Mouse (Mus musculus) neural tube, embryonic 12.5 days (tissue): Measurements from ENCODE around the gene Csf2rb. TPM values are rescaled to one million over a fixed set of nuclear protein-coding genes. Genes with fewer than 3 reads are reported as not detected.
"Not testable (repeated sequence)": the region's sequence is repeated elsewhere in the genome, so short reads cannot be mapped to it uniquely, and the experiment has no call there.

Source experiments
- ATAC-seq: fragments of 200-750 bp; cut with Nextera tagmentation; 2 replicates; pipeline ENCODE4 v1.8.0; 2017; ENCODE audit warnings: low read depth, mild to moderate bottlenecking, moderate TSS enrichment, moderate library complexity; ENCODE audit not compliant: low FRiP score
- H3K27ac ChIP-seq: fragments of 300-500 bp; sonication (generic); 2 replicates; pipeline ENCODE4 v1.5.1; 2016
- H3K27me3 ChIP-seq: fragments of 300-500 bp; sonication (generic); replicated peaks from 2 replicates; pipeline ENCODE4 v1.6.1; 2016; ENCODE audit warnings: mild to moderate bottlenecking
- H3K36me3 ChIP-seq: fragments of 300-500 bp; sonication (generic); 2 replicates; pipeline ENCODE4 v1.6.1; 2016; ENCODE audit warnings: mild to moderate bottlenecking
- H3K4me1 ChIP-seq: fragments of 300-500 bp; sonication (generic); 2 replicates; pipeline ENCODE4 v1.6.1; 2016
- H3K4me2 ChIP-seq: fragments of 300-500 bp; sonication (generic); replicated peaks from 2 replicates; pipeline ENCODE4 v1.6.1; 2016; ENCODE audit warnings: mild to moderate bottlenecking
- H3K4me3 ChIP-seq: fragments of 300-500 bp; sonication (generic); 2 replicates; pipeline ENCODE4 v1.5.1; 2016
- H3K9ac ChIP-seq: fragments of 300-500 bp; sonication (generic); 2 replicates; pipeline ENCODE4 v1.6.1; 2016; ENCODE audit warnings: mild to moderate bottlenecking
- H3K9me3 ChIP-seq: fragments of 300-500 bp; sonication (generic); 2 replicates; pipeline ENCODE4 v1.6.1; 2016; ENCODE audit warnings: mild to moderate bottlenecking
- WGBS: fragments of 180-500 bp; shearing (Covaris S2); methylation state at CpG from one replicate; pipeline ENCODE4 v1.1.7; 2016; 5-methylcytosine and 5-hydroxymethylcytosine counted together
- polyA plus RNA-seq: library from polyadenylated mRNA; unstranded; fragments of >200 nt; fragmentation: Nextera tagmentation; extraction: Ambion mirVana; gene quantifications from 2 replicates; pipeline ENCODE4 v1.2.1, GENCODE M21; 2016

Csf2rb gene
- polyA plus RNA-seq, 1 experiment from 2014 or later: 1.2 TPM

DNA sequence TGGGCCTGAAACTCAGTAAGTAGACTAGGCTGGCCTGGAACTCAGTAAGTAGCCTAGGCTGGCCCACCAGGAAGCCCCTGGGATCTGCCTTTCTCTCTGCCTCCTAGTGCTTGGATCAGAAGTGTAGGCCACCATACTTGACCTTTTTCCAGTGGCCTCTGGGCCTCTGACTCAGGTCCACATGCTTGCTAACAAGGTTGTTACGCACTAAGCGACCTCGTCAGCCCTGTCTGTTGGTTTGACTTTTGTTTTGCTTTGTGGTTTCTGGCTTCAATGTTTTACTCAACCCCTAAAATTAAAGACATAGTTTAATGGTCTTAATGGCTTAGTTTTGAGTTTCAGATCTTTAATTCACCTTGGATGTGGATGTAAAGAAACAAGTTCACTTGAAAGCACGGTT, 5.2 kb downstream of the Csf2rb start:
- no peak overlapping the region for H3K4me3 ChIP-seq
- no peaks in the 10 kb centered on the region for H3K4me1 ChIP-seq
- no peak overlapping the region for H3K27ac ChIP-seq
- ATAC-seq: no peak
- no peaks in the 10 kb centered on the region for H3K36me3 ChIP-seq
- no peaks in the 10 kb centered on the region for H3K9me3 ChIP-seq
- no peak overlapping the region for H3K4me2 ChIP-seq
- no peak overlapping the region for H3K9ac ChIP-seq
- 88% methylated on average over 4 of the region's 4 CpGs for WGBS
- H3K27me3 ChIP-seq: no peaks in the 10 kb centered on the region

DNA sequence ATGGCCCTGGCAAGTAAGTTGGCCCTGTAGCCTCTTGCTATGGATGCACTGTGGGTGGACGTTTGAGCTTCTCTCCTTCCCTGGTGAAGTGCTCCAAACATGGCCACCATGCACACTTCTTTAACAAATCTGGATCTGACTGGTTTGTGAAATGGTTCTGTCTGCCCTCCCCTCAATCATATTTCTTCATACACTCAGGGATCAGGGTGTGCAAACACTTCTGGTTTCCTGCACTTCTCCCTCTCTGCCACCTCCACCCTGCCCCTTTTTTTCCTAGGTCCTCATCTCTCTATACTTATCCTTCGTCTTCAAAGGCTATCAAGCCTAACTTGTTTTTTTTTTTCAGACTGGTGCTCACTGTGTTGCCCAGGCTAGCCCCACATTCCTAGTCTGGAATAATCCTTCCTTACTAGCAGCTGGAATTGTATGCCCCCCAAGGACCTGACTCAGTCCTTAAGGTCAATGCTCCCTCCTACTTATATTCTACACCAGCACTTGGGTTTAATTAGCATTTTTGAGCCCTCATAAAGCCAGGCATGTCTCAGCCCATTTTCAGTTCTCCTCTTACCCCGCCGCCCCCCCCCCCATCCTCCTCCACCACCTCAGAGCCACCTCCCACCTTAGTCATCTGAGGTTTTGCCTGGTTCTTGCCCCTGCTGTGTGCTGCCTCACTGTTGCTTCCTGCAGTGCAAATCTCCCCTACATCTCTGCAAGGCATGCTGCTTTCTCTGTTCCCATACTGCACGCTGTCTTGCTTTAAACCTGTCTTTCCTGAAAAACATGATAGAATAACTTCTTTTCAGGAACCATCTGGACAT, 6.2 kb downstream of the Csf2rb start:
- Histone ChIP-seq H3K9ac (no peak overlapping the region), H3K4me2 (no peak overlapping the region), H3K9me3 (no peaks in the 10 kb centered on the region), H3K27me3 (no peaks in the 10 kb centered on the region), H3K36me3 (no peaks in the 10 kb centered on the region), H3K4me3 (no peak overlapping the region), H3K27ac (no peak overlapping the region), H3K4me1 (no peaks in the 10 kb centered on the region)
- 72% methylated on average over 5 of the region's 5 CpGs for WGBS
- no peak for ATAC-seq

DNA sequence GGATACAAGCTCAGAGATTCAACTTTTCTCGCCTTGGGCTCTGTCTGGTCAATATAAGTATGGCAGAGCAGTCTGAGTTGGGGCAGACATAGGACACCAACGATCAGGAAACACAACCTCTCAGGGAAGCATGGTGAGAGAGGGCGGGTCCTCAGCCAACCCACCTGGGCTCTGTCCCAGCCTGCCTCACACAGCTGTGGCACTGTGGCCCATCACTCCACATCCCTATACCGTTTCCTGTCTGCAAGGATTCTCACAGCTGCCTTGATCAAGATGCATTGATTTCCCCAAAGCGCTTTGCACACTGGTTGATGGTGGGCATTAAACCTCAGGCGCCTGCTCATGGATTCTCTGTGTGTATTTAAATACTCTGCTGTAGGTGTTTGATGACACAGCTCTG, 7.4 kb downstream of the Csf2rb start:
- WGBS: 81% methylated on average over 6 of the region's 6 CpGs
- Histone ChIP-seq H3K36me3 (no peaks in the 10 kb centered on the region), H3K9ac (no peak overlapping the region), H3K27ac (no peak overlapping the region), H3K9me3 (no peaks in the 10 kb centered on the region), H3K4me2 (no peak overlapping the region), H3K27me3 (no peaks in the 10 kb centered on the region), H3K4me1 (no peaks in the 10 kb centered on the region), H3K4me3 (no peak overlapping the region)
- ATAC-seq: no peak

DNA sequence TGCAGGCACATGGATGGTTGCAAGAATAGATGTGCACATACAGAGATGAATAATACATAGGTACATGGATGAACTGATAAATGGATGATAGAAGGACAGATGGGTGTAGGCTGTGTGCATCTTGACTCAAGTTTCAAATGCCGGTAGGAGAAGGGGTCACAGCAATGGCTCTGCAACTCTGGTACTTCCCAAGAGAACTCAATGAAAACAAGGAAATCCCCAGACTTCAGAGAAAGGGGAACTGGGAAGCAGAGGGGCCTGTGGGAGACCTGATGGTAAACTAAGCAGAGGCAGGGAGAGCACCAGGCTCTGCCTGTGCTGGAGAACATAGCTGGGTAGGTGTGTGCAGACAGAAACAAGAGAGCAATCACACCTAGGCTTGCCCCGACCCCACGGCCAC, 8.8 kb downstream of the Csf2rb start:
- H3K9ac ChIP-seq: no peak overlapping the region
- H3K36me3 ChIP-seq: no peaks in the 10 kb centered on the region
- no peak overlapping the region for H3K4me3 ChIP-seq
- no peak for ATAC-seq
- H3K4me2 ChIP-seq: no peak overlapping the region
- H3K27ac ChIP-seq: no peak overlapping the region
- 86% methylated on average over 3 of the region's 3 CpGs for WGBS
- no peaks in the 10 kb centered on the region for H3K9me3 ChIP-seq
- H3K4me1 ChIP-seq: no peaks in the 10 kb centered on the region
- no peaks in the 10 kb centered on the region for H3K27me3 ChIP-seq

GRCm38 (mm10) chr15:78339627-78340423, 14.3 kb downstream of the Csf2rb start:
- not testable (repeated sequence) for H3K4me2 ChIP-seq, H3K27ac ChIP-seq, H3K9ac ChIP-seq, H3K36me3 ChIP-seq, H3K9me3 ChIP-seq, H3K4me1 ChIP-seq, H3K27me3 ChIP-seq, H3K4me3 ChIP-seq, ATAC-seq
- WGBS: 35% methylated on average over 7 of the region's 7 CpGs

DNA sequence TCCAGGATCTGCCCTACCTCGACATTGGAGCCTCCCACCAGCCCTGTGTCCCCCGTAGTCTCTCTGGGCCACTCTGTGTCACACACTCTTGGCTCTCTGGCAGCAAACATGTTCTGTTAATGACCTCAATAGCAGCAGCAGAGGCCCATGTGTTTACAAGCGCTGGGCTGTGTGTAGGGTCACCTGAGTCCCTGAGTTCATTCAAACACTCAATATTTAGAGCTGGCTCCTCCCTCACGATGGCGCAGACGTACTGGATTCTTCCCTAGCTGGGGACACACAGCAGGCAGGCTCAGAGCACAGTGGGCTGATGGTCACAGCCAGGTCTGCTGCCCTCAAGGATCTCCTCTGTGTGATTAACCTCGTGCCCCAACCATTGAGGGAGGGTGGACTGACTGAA, 15.4 kb downstream of the Csf2rb start:
- not testable (repeated sequence) for H3K4me2 ChIP-seq, H3K9me3 ChIP-seq, H3K9ac ChIP-seq, H3K4me3 ChIP-seq, H3K4me1 ChIP-seq, H3K27ac ChIP-seq, H3K36me3 ChIP-seq, ATAC-seq, H3K27me3 ChIP-seq
- 66% methylated on average over 7 of the region's 7 CpGs for WGBS

GRCm38 (mm10) chr15:78343683-78344082, 18.1 kb downstream of the Csf2rb start:
- Histone ChIP-seq H3K4me1 (no peaks in the 10 kb centered on the region), H3K9ac (no peak overlapping the region), H3K9me3 (no peaks in the 10 kb centered on the region), H3K27me3 (no peaks in the 10 kb centered on the region), H3K27ac (no peak overlapping the region), H3K36me3 (no peaks in the 10 kb centered on the region), H3K4me3 (no peak overlapping the region), H3K4me2 (no peak overlapping the region)
- 11% methylated on average over 1 of the region's 1 CpGs for WGBS
- ATAC-seq: no peak

DNA sequence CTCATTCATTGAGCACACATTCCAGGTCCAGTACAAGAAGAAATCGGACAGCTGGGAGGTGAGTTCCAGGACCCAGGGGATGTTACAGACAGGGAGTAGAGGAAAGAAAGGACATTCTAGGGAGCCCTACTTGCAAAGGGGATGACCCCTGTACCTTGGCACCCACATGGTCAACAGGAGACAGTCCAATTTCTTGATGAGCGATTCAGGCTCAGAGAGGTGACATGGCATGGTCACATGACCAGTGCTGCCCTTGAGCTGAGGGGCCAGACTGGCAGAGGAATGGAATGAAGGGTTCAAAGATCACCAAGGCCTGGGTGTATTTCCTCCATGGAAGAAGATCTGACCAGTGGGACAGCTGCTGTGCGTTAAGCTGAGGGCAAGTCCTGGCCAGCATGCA, 19.0 kb downstream of the Csf2rb start:
- Histone ChIP-seq H3K9me3 (no peaks in the 10 kb centered on the region), H3K27ac (no peak overlapping the region), H3K4me1 (no peaks in the 10 kb centered on the region), H3K27me3 (no peaks in the 10 kb centered on the region), H3K4me2 (no peak overlapping the region), H3K36me3 (no peaks in the 10 kb centered on the region), H3K4me3 (no peak overlapping the region), H3K9ac (no peak overlapping the region)
- ATAC-seq: no peak
- 94% methylated on average over 3 of the region's 3 CpGs for WGBS

GRCm38 (mm10) chr15:78351586-78352165, 26.1 kb downstream of the Csf2rb start:
- Histone ChIP-seq H3K4me1 (no peaks in the 10 kb centered on the region), H3K27me3 (no peaks in the 10 kb centered on the region), H3K36me3 (no peaks in the 10 kb centered on the region), H3K27ac (no peak overlapping the region), H3K4me2 (no peak overlapping the region), H3K9me3 (no peaks in the 10 kb centered on the region), H3K4me3 (no peak overlapping the region), H3K9ac (no peak overlapping the region)
- 64% methylated on average over 3 of the region's 3 CpGs for WGBS
- no peak for ATAC-seq

GRCm38 (mm10) chr15:78354958-78355357, 29.4 kb downstream of the Csf2rb start:
- Histone ChIP-seq H3K4me1 (no peaks in the 10 kb centered on the region), H3K27me3 (no peaks in the 10 kb centered on the region), H3K36me3 (no peaks in the 10 kb centered on the region), H3K9me3 (no peaks in the 10 kb centered on the region), H3K4me3 (no peak overlapping the region), H3K9ac (no peak overlapping the region), H3K4me2 (no peak overlapping the region), H3K27ac (no peak overlapping the region)
- 4% methylated on average over 1 of the region's 1 CpGs for WGBS
- ATAC-seq: no peak

GRCm38 (mm10) chr15:78355548-78355947, 30.0 kb downstream of the Csf2rb start:
- no peaks in the 10 kb centered on the region for H3K27me3 ChIP-seq
- no peak overlapping the region for H3K27ac ChIP-seq
- H3K9me3 ChIP-seq: no peaks in the 10 kb centered on the region
- 93% methylated on average over 5 of the region's 5 CpGs for WGBS
- ATAC-seq: no peak
- H3K4me3 ChIP-seq: no peak overlapping the region
- no peak overlapping the region for H3K4me2 ChIP-seq
- no peaks in the 10 kb centered on the region for H3K4me1 ChIP-seq
- H3K9ac ChIP-seq: no peak overlapping the region
- no peaks in the 10 kb centered on the region for H3K36me3 ChIP-seq

- Histone ChIP-seq H3K27me3 (peaks cover 18% of the 10 kb centered on the region; the same call in 1 of the 2 replicates), H3K27ac (no peak overlapping the region), H3K9ac (no peak overlapping the region), H3K4me2 (no peak overlapping the region), H3K9me3 (no peaks in the 10 kb centered on the region), H3K36me3 (no peaks in the 10 kb centered on the region), H3K4me1 (no peaks in the 10 kb centered on the region), H3K4me3 (no peak overlapping the region)
- 53% methylated on average over 2 of the region's 2 CpGs for WGBS
- no peak for ATAC-seq
These were observed 40.4 kb downstream of the Csf2rb start for GRCm38 (mm10) chr15:78365916-78366315.
